Mouse (Mus musculus): Measurements from ENCODE around the gene Sh3pxd2a.

DNA sequence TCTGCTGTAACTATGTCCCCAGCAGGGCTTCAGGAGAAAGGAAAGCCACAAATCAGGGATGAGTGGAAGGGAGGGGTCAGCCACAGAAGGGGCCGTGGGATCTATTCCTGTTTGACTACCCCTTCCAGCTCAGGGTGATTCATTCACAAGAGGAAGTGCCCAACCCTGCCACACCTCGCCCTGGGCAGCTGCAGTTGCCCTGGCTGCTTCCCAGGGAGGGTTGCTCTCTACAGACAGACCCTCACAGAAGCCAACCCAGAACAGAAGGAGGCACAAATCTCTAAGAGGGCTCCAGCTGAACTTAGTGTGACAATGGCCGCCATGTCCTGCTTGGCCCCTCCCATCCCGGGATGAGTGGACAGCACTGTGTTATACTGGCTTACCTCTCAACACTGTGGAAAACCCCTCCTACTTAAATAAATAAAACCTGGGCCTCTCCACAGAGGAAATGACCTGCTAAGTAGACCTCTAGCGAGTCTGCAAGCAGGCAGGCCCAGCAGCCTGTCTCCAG lies 44.6 kb upstream of the Sh3pxd2a start:
- no peak for TF ChIP-seq CTCF (IDR thresholded peaks at IDR 0.05; ENCODE audit: low read depth)
- TF ChIP-seq EP300 (IDR thresholded peaks at IDR 0.05; ENCODE audit: low read depth) = no peak

Data from heart, postnatal 0 days (tissue).